Mouse (Mus musculus): Measurements from ENCODE around the gene Cd1d1.
"Not testable (repeated sequence)": the region's sequence is repeated elsewhere in the genome, so short reads cannot be mapped to it uniquely, and the experiment has no call there.

Gene Cd1d1

DNA sequence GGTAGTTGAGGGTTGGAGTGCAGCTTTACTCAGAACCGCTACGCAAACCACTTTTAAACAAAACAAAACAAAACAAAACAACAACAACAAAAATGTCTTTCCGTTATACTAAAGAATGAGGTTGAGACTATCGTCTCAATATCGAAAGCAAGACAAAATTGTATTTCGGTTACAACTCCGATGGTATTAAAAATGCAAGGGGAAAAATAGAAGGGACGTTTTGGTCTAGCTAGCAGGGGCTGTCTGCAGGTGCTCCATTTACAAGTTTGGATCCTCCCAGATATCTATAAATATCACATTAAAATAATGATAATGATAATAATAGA, at the start of gene Cd1d1:
Gene Cd1d1, minus strand, starts transcription at position 27 of the 326 bp plus-strand sequence.
- in situ Hi-C loops (cut with MboI) = no loop called here

GRCm38 (mm10) chr3:87047801-87048200, 48.6 kb upstream of the Cd1d1 start:
- in situ Hi-C loops (cut with MboI) = no loop called here

GRCm38 (mm10) chr3:87041733-87042132, 42.5 kb upstream of the Cd1d1 start:
- in situ Hi-C loops (cut with MboI) = no loop called here

DNA sequence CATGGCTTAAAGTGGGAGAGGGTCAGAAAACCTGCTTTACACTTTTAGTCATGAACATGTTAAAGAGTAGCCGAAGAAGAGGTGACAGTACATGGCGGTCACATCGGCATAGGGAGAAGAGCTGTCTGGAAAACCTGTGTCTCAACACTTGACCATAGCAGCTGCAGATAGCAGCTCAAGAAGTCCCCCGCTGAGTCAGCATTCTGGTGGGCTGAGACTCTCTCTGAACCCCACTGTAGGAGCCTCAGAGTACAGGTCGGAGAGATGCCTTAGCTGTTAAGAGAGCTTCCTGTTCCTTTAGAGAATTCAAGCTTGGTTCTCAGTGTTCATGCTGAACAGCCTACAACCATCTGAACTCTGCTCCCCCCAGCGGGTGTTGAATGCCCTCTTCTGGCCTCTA, 39.3 kb upstream of the Cd1d1 start:
- in situ Hi-C loops (cut with MboI) = no loop called here

GRCm38 (mm10) chr3:87034061-87034460, 34.8 kb upstream of the Cd1d1 start:
- in situ Hi-C loops (cut with MboI) = no loop called here

GRCm38 (mm10) chr3:87033357-87033756, 34.1 kb upstream of the Cd1d1 start:
- in situ Hi-C loops (cut with MboI) = no loop called here

GRCm38 (mm10) chr3:87030855-87031254, 31.6 kb upstream of the Cd1d1 start:
- in situ Hi-C loops (cut with MboI) = no loop called here

GRCm38 (mm10) chr3:87017707-87018106, 18.5 kb upstream of the Cd1d1 start:
- in situ Hi-C loops (cut with MboI) = no loop called here

DNA sequence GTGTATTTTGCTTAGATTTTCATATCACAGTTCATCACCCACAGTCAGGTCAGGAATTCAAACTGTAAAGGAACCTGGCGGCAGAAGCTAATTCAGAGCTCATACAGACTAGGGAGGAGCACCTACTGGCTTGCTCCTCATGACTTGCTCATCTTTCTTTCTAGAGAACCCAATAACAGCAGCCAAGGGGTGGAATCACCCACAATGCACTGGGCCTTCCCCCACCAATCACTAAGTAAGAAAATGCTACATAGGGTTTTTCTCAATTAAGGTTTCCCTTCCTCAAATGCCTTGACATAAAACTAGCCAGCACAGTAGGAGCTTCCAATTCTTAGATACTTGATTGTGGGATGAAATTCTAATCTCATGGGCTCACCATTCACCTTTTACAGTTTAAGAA, 17.8 kb upstream of the Cd1d1 start:
- in situ Hi-C loops (cut with MboI) = no loop called here

DNA sequence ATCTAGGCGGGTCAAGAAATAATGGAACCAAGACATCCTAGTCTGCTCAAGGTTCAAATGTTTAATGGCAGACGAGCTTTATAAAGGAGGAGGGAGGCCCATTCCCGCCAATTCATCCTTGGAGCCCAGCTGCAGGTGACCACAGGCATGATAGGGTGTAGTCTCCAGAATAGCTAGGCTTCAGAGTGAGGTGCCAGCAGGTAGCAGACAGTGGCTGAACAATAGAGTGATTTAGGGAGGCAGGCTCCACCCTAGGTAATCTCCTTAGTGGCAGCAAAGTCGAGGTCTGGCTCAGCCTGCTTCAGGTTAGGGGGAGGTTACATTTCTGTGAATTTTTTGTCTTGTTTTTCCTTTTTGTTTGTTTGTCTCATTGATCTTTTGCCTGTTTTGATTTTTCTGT, 16.7 kb upstream of the Cd1d1 start:
- in situ Hi-C loops (cut with MboI) = no loop called here

DNA sequence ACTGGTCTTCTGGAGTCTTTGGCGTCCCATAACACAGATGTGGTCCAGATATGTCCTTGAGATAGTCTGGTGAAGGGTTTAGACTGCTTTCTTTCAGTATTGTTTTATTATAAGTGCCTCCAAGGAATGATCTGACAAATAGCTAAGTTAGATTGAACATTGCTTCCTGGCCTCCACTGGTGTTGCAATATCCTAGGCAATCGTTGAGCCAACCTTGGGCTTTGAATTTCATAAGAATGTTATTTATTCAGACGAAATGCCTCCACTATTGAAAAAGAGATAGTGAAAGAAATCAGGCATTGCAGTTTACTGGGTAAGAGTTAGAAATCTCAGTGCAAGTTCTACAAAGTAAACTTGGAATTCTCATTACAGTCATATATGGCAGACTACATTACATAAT, 13.2 kb upstream of the Cd1d1 start:
- in situ Hi-C loops (cut with MboI) = not testable (repeated sequence)

DNA sequence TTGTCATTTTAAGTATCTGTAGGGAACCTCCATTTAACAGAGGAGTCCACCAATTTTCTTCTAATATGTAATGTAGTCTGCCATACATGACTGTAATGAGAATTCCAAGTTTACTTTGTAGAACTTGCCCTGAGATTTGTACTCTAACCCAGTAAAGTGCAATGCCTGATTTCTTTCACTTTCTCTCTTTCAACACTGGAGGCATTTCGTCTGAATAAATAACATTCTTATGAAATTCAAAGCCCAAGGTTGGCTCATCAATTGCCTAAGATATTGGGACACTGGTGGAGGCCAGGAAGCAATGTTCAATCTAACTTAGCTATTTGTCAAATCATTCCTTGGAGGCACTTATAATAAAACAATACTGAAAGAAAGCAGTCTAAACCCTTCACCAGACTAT, 9.0 kb upstream of the Cd1d1 start:
- in situ Hi-C loops (cut with MboI) = not testable (repeated sequence)

DNA sequence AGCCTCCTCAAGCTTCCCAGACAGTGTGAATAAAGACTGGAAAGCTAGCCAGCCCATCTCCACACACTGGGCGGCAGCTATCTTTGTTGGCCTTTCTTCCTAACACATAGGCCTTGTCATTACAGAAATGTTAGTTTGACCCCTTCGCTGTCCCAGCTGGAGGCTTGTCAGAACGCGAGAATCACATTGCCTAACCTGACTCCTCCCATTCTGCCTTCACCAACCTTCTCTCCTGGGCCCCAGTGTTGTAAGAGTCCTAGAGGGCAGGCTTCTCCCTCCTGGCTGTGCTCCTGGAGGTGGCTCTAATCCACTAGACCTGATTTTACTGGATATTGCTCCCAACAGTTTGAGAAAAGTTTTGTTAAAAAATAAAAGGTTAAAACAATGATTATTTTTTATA, 1.4 kb upstream of the Cd1d1 start:
- in situ Hi-C loops (cut with MboI) = no loop called here

- in situ Hi-C loops (cut with MboI) = no loop called here
These were observed 810 bp upstream of the Cd1d1 start for GRCm38 (mm10) chr3:87000051-87000450.

DNA sequence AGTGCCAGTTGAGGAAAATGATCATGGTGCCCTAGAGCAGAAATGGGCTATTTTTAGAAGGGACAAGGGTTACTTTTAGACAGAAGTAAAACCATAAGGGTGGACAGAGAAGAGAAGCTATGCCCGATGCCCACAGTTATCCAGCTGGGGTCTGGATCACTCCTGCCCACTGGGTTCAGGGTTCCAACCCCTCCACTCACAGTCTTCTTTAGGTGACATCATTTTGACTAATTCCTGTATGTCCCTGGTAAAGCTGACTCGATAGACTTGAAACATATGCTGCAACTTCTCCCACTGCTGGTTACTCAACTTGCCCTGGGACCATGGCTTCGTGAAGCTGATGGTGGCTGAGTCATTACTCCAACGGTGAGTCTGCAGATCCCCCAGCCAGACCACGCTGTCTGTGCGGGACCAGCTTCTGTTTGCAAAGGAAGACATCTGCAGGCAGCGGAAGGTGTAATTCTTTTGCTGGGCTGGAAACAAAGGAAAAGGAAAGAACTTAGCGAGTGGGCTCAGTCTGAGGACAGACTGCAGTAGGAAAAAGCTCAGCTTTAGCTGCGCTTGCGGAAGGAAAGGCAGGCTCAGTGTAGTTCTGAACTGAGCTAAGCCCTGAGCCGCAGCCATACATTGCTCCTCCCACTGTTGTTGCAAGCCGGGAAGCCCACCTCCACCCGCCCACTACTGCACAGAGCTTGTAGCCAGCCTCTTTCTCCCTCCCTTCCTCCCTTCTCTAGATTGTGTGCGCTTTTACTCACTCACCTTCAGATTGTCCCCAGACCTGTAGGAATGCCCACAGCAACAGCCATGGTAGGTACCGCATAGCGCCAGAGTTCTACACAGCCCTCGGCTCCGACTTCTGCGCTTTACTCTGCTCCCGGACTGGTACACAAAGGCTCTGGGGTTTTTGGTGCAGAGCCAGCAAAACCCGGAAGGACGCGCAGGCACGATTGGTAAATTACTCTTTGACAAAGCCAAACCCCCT, 517 bp downstream of the Cd1d1 start:
- in situ Hi-C loops (cut with MboI) = not testable (repeated sequence)

DNA sequence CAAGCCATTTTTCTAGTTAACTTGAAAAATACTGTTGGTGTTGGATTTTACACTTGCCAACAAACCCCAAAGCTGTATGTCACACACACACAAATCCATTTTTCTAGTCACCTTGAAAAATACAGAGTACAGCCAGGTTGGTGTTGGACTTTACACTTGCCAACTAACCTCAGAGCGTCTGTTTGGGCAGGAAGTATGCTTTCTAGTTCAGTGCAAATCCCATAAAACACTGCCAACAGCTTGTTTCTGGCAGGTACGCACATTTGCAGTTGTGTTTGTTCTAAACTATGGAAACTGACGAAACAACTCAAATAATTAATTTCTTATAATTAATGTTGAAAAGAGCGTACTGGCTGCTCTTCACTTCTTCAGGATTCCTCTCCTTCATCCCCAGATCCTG, 3.1 kb downstream of the Cd1d1 start:
- in situ Hi-C loops (cut with MboI) = no loop called here

DNA sequence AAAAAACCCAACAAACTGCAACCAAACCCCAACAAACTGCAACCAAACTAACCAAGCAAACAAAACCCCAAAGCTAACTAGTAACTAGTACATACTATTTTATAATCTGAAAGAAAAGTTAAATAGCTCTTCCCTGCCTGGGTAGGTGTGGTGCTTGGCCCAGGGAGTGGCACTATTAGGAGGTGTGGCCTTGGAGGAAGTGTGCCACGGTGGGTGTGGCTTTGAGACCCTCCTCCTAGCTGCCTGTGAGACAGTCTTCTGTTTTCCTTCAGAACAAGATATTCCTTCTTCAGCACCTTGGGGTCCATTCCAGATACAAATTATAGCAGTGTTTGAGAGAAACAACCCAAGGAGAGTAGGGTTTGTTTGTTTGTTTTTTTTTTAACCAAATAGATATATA, 3.9 kb downstream of the Cd1d1 start:
- in situ Hi-C loops (cut with MboI) = no loop called here

DNA sequence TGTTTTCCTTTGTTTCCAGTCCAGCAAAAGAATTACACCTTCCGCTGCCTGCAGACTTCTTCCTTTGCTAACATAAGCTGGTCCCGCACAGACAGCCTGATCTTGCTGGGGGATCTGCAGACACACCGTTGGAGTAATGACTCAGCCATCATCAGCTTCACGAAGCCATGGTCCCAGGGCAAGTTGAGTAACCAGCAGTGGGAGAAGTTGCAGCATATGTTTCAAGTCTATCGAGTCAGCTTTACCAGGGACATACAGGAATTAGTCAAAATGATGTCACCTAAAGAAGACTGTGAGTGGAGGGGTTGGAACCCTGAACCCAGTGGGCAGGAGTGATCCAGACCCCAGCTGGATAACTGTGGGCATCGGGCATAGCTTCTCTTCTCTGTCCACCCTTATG, 12.3 kb downstream of the Cd1d1 start:
- in situ Hi-C loops (cut with MboI) = not testable (repeated sequence)

- in situ Hi-C loops (cut with MboI) = no loop called here
These were observed 12.8 kb downstream of the Cd1d1 start for GRCm38 (mm10) chr3:86986490-86986889.

GRCm38 (mm10) chr3:86983382-86983781, 15.9 kb downstream of the Cd1d1 start:
- in situ Hi-C loops (cut with MboI) = no loop called here

GRCm38 (mm10) chr3:86976546-86976945, 22.7 kb downstream of the Cd1d1 start:
- in situ Hi-C loops (cut with MboI) = loop anchor here (10.0 kb wide), 1 partner anchor 182 kb away; no protein-coding TSS in a partner anchor

DNA sequence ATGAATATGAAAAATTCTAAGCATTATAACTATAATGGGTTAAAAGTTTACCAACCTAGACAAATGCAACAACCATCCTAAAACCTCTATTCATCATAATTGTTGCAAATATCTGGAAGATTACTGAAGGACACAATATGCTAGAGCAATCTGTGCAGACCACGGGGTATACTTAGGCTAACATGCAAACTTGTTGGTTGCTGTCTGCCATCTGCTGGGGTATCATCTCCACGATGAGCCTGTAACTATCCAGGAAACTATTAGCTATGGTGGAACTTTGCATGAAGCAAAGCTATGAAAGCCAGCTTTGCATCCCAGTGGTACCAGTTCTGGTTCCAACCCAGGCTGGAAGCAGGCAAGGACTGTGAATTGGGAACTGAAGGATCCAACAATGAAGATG, 24.1 kb downstream of the Cd1d1 start:
- in situ Hi-C loops (cut with MboI) = loop anchor here (10.0 kb wide), 1 partner anchor 180 kb away; no protein-coding TSS in a partner anchor

GRCm38 (mm10) chr3:86962665-86963435, 36.4 kb downstream of the Cd1d1 start:
- in situ Hi-C loops (cut with MboI) = no loop called here
